Mouse (Mus musculus) Patski (cell line): ENCODE data around the gene Cks1b. TPM values are rescaled to one million over a fixed set of nuclear protein-coding genes. Genes with fewer than 3 reads are reported as not detected.

Experiments
- ATAC-seq: fragments of 100-300 bp; one replicate; pipeline ENCODE4 v1.8.0; 2021
- CTCF ChIA-PET: fragments of 350-600 bp; sonication (Branson Sonifier 250); formaldehyde crosslinking; loops from one replicate; lab custom pipeline; 2022; ENCODE audit warnings: inconsistent platforms; lab: Charles Lee
- POLR2A ChIA-PET: fragments of 350-600 bp; sonication (Branson Sonifier 250); formaldehyde crosslinking; loops from one replicate; lab custom pipeline; 2022; ENCODE audit warnings: antibody characterized with exemption, inconsistent platforms; lab: Charles Lee
- DNase-seq: peaks from one replicate; pipeline ENCODE4 v3.0.0-alpha.2; 2011; ENCODE audit warnings: low read depth, low spot score
- H3K27me3 ChIP-seq: fragments of 371-371 bp; one replicate; pipeline ENCODE4 v1.5.1; 2021
- CTCF ChIP-seq: fragments of 100-300 bp; IDR thresholded peaks from one replicate; pipeline ENCODE4 v1.5.1; 2021
- in situ Hi-C: fragments of 300-500 bp; cut with MboI; formaldehyde crosslinking; loops from 3 replicates; pipeline ENCODE4 v1.11.1; 2018; ENCODE audit warnings: low pct_unique_long_range_greater_than_20kb, mixed read lengths
- polyA plus RNA-seq: library from polyadenylated mRNA; unstranded; gene quantifications from one replicate; pipeline ENCODE4 v1.2.3, GENCODE M21; 2021

Gene Cks1b
- polyA plus RNA-seq, 1 experiment from 2014 or later, result 162 TPM

DNA sequence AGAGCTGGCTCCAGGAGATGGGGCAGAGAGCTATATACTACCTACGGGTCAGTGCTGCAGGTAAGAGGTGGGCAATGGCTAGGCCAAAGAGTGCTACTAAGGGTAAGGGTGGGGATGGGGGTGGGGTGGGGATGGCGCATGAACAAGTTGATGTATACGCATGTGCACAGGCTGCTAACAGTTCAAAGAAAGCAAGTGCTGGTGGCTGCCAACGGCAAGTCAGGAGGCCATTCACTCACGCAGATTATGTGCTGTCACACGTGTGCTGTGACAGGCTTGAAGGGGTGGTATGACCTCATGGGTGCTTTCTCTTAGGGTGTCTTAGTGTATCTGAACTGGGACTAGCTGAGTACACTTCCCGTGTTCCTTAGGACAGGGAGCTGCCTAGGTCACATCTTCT lies 16.9 kb downstream of the Cks1b start:
- no peak for TF ChIP-seq CTCF
- DNase-seq, result no peak
- ChIA-PET POLR2A (interaction anchor here (0.6 kb wide), 1 partner anchor 1632 kb away, joined by 3 read pairs; no protein-coding TSS in a partner anchor), CTCF (no interaction called here)
- in situ Hi-C loops, result no loop called here
- H3K27me3 ChIP-seq, result no peaks in the 10 kb centered on the region
- no peak for ATAC-seq

DNA sequence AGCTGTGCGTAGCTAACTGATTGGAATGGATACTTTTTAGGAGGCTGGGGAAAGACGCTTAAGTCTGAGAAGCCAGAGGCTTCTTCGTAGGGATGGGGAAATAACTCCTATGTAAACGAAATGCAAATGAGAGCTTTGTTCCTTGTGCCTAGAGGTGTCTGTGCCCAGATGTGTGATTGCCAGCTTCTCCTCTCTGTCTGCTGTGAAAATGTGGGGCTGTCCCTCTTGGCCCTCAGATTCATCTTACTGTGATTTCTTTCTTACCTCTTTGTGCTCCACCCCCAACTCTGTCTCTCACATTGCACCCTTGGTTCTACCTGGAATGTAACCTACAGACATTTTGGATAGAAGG lies 21.6 kb downstream of the Cks1b start:
- TF ChIP-seq CTCF, result no peak

DNA sequence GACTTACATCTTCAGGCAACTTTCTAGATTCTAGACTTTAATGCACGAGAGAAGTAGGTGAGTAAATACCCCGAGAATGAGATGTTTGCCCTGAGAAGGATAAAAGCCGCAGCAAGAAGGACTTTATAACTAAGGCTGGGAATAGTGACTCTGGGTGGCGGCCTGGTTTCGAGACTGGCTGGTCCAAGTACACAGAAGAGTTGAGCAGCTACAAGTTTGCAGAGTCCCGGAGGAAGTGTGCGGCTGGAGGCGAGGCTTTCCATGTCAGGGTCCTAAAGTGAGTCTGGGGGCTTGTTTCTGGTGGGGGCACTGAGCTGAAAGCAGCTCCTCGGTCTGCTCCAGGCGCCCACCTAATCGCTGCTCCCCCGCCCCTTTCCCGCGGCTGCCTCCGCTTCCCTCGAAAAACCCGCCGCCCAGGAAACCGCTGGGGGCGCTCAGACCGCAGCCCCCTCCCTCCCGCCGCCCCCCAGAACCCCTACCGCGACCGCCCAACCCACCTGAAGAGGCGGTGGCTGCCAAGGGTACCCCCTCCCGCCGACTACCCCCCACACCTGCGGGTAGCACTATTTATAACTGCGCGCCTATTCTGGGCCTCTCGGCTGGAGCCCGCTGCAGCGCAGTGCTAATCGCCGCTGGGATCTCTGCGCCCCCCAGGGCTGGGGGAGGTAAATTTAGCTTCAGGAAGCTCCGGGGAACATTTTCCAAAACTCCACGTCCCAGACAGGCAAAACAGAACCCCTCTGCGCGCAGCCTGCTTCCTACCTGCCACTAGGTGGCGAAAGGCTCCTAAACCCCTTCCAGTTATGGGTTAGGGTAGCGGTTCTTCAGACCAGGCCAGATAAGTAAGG lies 22.2 kb downstream of the Cks1b start:
- DNase-seq (no peak), ATAC-seq (peak; percentile 5)
- CTCF ChIA-PET, result interaction anchor here (0.7 to 4.0 kb wide), 24 partner anchors 12 to 108 kb away, joined by 3 to 50 read pairs (median 5); partner anchors contain the start of genes Cks1b, Pbxip1, Pmvk and Shc1
- POLR2A ChIA-PET, result interaction anchor here (1.1 to 8.2 kb wide), 6 partner anchors 11 to 86 kb away, joined by 3 to 56 read pairs (median 8); partner anchors contain the start of gene Flad1
- TF ChIP-seq CTCF, result no peak
- no peaks in the 10 kb centered on the region for H3K27me3 ChIP-seq
- in situ Hi-C loops, result no loop called here

More for the DNA sequence above, 21.6 kb downstream of the Cks1b start:
- CTCF ChIA-PET, result interaction anchor here (0.7 to 4.0 kb wide), 24 partner anchors 11 to 109 kb away, joined by 3 to 50 read pairs (median 5); partner anchors contain the start of genes Cks1b, Pbxip1, Pmvk and Shc1
- in situ Hi-C loops, result no loop called here
- no peak for ATAC-seq
- POLR2A ChIA-PET, result interaction anchor here (1.3 to 8.2 kb wide), 4 partner anchors 14 to 85 kb away, joined by 3 to 56 read pairs (median 15); partner anchors contain the start of gene Flad1
- no peak for DNase-seq
- H3K27me3 ChIP-seq, result no peaks in the 10 kb centered on the region

DNA sequence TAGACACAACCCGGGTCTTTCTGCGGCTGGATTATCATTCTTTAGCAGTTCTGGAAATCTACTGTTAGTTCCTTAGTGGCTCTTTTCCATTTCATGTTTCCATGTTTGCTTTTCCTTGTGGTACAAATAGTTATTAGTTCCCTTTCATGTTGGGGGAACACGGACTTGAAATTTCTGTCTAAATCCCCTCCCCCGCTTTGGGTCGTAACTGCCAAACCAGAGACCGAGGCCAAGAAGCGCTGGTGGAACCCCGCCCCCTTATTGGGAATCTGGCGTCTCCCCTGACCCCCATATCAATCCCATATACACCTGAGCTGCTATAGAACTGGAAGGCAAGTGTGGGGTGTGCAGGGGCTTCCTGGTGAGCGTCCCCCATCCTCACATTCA lies 22.8 kb downstream of the Cks1b start:
- H3K27me3 ChIP-seq, result no peaks in the 10 kb centered on the region
- ATAC-seq, result no peak
- in situ Hi-C loops, result no loop called here
- DNase-seq, result no peak
- TF ChIP-seq CTCF, result no peak
- ChIA-PET POLR2A (interaction anchor here (1.1 to 8.2 kb wide), 5 partner anchors 12 to 53 kb away, joined by 3 to 56 read pairs (median 13); partner anchors contain the start of gene Flad1), CTCF (interaction anchor here (1.3 to 4.0 kb wide), 7 partner anchors 13 to 107 kb away, joined by 4 to 50 read pairs (median 9); partner anchors contain the start of genes Cks1b and Shc1)

DNA sequence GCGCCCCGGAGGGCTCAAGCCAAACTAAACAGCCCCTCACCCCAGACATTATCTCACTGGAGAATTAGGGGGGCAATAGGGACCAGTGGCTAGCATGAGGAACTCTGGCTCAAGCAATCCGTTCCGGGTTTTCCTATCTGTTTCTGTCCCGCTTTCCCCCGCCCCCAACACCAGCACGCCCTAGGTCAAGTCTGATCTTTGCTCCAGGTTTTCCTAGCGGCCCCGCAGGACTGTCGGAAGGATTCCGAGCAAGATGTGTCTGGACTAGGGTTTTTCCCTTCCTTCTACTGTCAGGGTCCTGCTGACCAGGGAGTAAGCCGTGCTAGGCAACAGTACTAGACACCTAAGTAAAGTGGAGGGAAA lies 23.3 kb downstream of the Cks1b start:
- CTCF ChIA-PET, result interaction anchor here (1.3 to 4.0 kb wide), 3 partner anchors 13 to 62 kb away, joined by 4 to 50 read pairs (median 22); no protein-coding TSS in a partner anchor
- in situ Hi-C loops, result no loop called here
- H3K27me3 ChIP-seq, result no peaks in the 10 kb centered on the region
- TF ChIP-seq CTCF, result no peak
- POLR2A ChIA-PET, result interaction anchor here (0.6 to 8.2 kb wide), 8 partner anchors 12 to 89 kb away, joined by 3 to 56 read pairs (median 4); partner anchors contain the start of gene Flad1
- DNase-seq (peak; percentile 85), ATAC-seq (peak; percentile 6)

DNA sequence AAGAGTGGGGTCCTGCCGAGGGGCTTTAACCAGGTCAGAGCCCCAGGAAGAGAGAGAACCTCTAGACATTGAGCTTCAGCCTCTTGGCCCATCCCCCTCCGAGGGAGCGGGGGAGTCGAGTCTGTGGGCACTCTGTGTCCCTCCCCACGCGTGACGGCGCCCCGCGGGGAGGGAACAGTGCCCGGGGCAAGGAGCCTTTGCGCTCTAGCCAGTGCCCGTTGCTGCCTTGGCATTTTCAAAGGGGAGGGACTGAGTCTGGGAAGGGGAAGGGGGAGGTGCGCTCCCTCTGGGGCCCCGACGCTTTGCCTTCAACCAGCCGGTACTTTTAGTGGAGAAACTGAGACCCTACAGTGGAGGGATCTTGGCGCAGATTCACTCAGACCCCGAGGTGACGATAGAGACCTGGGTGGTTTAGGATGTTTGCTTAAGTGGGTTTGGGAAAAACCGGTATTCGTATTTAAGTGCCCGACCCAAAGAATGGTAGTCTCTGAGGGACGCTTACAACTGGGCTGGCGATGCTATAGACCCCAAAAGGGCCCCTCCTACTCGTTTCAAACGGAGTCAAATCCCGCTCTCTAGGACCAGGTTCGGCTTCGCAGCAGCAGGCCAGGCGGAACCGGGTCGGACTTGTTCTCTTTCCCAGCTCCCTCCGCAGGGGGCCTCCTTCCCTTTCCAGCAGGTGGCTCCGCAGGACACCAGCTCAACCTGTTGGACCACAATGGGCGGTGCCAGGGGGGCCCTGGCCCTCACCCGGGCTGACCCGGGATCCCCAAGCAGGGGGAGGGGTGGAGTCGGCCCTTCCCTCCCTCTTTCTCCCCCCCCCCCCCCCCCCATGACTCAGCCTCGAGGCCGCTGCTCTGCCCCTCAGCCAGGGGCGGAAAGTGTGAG lies 23.9 kb downstream of the Cks1b start, which contains the start of gene Zbtb7b:
Zbtb7b (minus strand) TSS at position 771 of the 888 bp plus-strand sequence.
- TF ChIP-seq CTCF, result no peak
- in situ Hi-C loops, result no loop called here
- H3K27me3 ChIP-seq, result no peaks in the 10 kb centered on the region
- DNase-seq (peak; percentile 78), ATAC-seq (peak; percentile 48)
- ChIA-PET POLR2A (interaction anchor here (0.6 to 8.2 kb wide), 8 partner anchors 16 to 96 kb away, joined by 3 to 56 read pairs (median 3); partner anchors contain the start of gene Flad1), CTCF (interaction anchor here (0.9 to 4.0 kb wide), 7 partner anchors 8 to 91 kb away, joined by 3 to 50 read pairs (median 4); partner anchors contain the start of gene Lenep)

DNA sequence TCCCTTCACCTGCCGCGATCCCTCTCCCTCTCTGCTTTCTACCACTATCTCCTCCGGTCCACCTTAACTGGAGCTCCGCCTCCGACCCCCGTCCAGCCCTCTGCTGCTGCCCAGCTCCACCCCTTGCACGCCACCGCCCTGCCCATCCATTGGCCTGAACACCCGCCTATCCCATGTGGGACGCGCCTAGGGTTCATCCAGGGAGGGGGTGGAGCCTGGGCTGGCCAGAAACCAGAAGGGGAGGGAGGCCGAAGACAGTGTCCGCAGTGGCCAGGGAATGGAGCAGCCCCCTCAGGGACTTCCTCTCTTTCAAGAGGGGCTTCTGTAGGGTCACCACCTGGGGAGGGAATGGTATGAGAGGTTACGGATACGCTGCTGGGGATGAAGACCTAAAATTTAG lies 24.6 kb downstream of the Cks1b start:
- no peaks in the 10 kb centered on the region for H3K27me3 ChIP-seq
- ChIA-PET CTCF (interaction anchor here (0.9 to 1.9 kb wide), 5 partner anchors 9 to 92 kb away, joined by 3 to 6 read pairs (median 3); partner anchors contain the start of gene Lenep), POLR2A (interaction anchor here (1.1 to 8.2 kb wide), 3 partner anchors 23 to 97 kb away, joined by 3 to 56 read pairs (median 13); no protein-coding TSS in a partner anchor)
- TF ChIP-seq CTCF, result no peak
- DNase-seq, result peak; percentile 99
- ATAC-seq, result peak; percentile 66
- in situ Hi-C loops, result no loop called here

DNA sequence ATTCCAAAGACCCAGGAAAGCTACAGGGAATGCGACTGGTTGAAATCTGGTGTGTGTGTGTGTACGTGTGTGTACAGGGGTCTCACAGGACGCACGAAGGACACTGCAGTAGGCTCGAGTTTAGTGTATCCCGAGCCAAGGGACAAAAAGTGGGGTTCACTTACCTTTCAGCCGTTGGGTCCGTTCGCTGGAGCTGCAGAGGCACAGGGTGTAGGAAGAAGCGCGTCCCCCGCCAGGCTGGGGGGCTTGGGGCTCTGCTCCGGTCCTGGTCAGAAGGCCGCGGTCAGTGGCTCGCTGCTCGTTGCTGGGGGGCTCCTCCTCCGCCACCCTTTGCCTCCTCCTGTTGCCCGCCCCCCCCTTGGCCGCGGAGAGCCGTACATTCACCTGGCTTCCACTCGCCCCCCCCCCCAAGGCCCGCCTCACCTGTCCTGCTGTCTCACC lies 25.3 kb downstream of the Cks1b start:
- no peak for ATAC-seq
- POLR2A ChIA-PET, result interaction anchor here (0.7 to 8.2 kb wide), 6 partner anchors 17 to 112 kb away, joined by 3 to 56 read pairs (median 6); partner anchors contain the start of gene Efna1

More for the DNA sequence above, 25.3 kb downstream of the Cks1b start:
- CTCF ChIA-PET, result interaction anchor here (0.9 to 2.1 kb wide), 6 partner anchors 9 to 93 kb away, joined by 3 to 11 read pairs (median 4); partner anchors contain the start of gene Lenep
- no peaks in the 10 kb centered on the region for H3K27me3 ChIP-seq
- no peak for DNase-seq
- TF ChIP-seq CTCF, result no peak
- in situ Hi-C loops, result no loop called here
